Mouse (Mus musculus): ENCODE measurements around the gene Sema4d.

- no peak for TF ChIP-seq CTCF (IDR thresholded peaks at IDR 0.05; ENCODE audit: low read depth, low read length)
- no peak for TF ChIP-seq EP300 (IDR thresholded peaks at IDR 0.05; ENCODE audit: insufficient read depth, low read depth, low read length)
These were observed 12.1 kb upstream of the Sema4d start for GRCm38 (mm10) chr13:51805634-51806033.
